Mouse (Mus musculus): ENCODE data around the gene Tmem121b. TPM values are rescaled to one million over a fixed set of nuclear protein-coding genes. Genes with fewer than 3 reads are reported as not detected.
A peak's percentile ranks its signal among the peaks of the same experiment; 100 is the strongest.

Tmem121b gene
- total and polyA plus RNA-seq, 3 experiments = not detected

DNA sequence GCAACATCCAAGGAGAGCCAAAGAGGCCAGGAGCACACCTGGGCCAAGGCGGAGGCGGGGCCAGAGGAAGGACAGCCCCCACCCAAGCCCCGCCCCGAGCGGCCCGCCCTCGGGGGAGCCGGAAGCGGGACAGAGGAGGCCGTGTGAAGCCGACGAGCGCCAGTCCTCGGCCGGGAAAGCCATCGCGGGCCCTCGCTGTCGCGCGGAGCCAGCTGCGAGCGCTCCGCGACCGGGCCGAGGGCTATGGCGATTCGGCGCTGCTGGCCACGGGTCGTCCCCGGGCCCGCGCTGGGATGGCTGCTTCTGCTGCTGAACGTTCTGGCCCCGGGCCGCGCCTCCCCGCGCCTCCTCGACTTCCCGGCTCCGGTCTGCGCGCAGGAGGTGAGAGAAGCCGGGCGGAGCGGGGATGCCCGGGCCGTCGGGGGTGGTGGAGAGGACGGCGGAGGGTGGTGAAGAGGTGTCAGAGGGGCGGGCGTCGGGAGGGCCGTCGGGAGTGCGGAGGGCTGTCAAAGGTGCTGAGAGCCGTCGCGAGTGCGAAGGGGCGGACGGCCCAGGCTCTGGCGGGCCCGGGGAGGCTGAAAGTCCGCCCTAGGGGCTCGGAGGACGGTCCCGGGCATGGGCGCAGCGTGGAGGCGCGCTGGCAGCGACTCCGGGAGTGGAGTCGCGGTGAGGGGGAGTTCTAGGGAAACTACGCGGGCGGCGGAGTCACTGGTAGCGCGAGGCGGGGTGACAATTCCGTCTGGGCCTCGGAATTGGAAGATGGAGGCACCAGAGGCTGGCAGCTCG is 30.3 kb downstream of the Tmem121b start, which contains the start of gene Il17ra (continued):
- TF ChIP-seq UBTF (IDR thresholded peaks at IDR 0.05; ENCODE audit: low read depth, low read length) = peak; percentile 97; the same call in 1 of the 2 replicates
- no peak for TF ChIP-seq SMC3 (IDR thresholded peaks at IDR 0.05; ENCODE audit: low read depth, low read length)
- TF ChIP-seq PAX5 (IDR thresholded peaks at IDR 0.05; ENCODE audit: low read length) = no peak
- TF ChIP-seq ZKSCAN1 (IDR thresholded peaks at IDR 0.05; ENCODE audit: borderline replicate concordance, low read depth, low read length) = no peak
- TF ChIP-seq BHLHE40 (IDR thresholded peaks at IDR 0.05; ENCODE audit: low read depth, low read length) = no peak
- TF ChIP-seq JUN (IDR thresholded peaks at IDR 0.05; ENCODE audit: insufficient read depth, low read depth, low read length) = no peak
- no peak for TF ChIP-seq CHD1 (IDR thresholded peaks at IDR 0.05; ENCODE audit: low read depth, low read length)

DNA sequence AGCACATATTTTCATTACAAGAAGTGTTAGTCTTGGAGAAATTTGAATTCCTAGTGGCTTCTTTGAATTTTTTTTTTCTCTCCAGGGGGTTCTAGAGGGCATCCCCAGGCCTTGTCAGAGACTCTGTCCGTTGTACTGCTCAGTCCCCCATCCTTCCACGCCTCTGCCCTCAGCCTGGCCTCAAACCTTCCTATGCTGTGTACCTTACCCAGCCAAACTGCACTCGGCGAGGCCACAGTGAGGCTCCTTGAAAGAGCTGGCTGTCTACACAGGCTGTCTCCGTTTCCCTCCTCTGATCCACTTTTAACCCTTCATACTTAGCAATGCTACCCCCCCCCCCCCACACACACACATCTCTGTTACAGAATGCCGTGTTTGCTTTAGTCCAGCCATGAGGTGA is 31.4 kb downstream of the Tmem121b start:
- Histone ChIP-seq H3K27ac (ENCODE audit: insufficient read depth, low read depth) (no peak overlapping the region), H3K27me3 (replicated peaks) (no peaks in the 10 kb centered on the region), H3K36me3 (replicated peaks in 1 of 2; ENCODE audit: control insufficient read depth in 1 of 2, insufficient read depth in 1 of 2, low read length in 1 of 2) (peaks cover 2 to 3% of the 10 kb centered on the region in 2 experiments), H3K79me2 (replicated peaks; ENCODE audit: control insufficient read depth, extremely low read depth, insufficient read depth, poor library complexity, severe bottlenecking) (peaks cover 36% of the 10 kb centered on the region), H3K4me3 (replicated peaks in 1 of 3; ENCODE audit: low read depth in 2 of 3, low read length in 2 of 3, poor library complexity in 1 of 3) (no peak overlapping the region), H3K4me1 (ENCODE audit: control insufficient read depth in 1 of 2, insufficient read depth in 2 of 2) (peaks cover 15 to 35% of the 10 kb centered on the region in 2 experiments), H3K9me3 (replicated peaks; ENCODE audit: low read length) (no peaks in the 10 kb centered on the region), H3K4me2 (ENCODE audit: insufficient read depth, low read depth, poor library complexity, severe bottlenecking) (no peak overlapping the region), H3K9ac (ENCODE audit: insufficient read depth, low read depth) (no peak overlapping the region)
- no peak for DNase-seq (ENCODE audit: extremely low read depth)
- dilution Hi-C loops (cut with MboI; ENCODE audit: extremely low pct_ligation_motif_present, extremely low pct_unique_long_range_greater_than_20kb, low sequenced_read_pairs) = no loop called here
- TF ChIP-seq ZKSCAN1 (IDR thresholded peaks at IDR 0.05; ENCODE audit: borderline replicate concordance, low read depth, low read length) (no peak), IRF4 (IDR thresholded peaks at IDR 0.05; ENCODE audit: low read depth, low read length) (no peak), CTCF (conservative IDR thresholded peaks at IDR 0.05 in 1 of 2, IDR thresholded peaks at IDR 0.05 in 1 of 2; ENCODE audit: low read depth in 2 of 2, low read length in 2 of 2) (no peak), RCOR1 (conservative IDR thresholded peaks at IDR 0.05; ENCODE audit: low read depth, low read length) (no peak), MAZ (IDR thresholded peaks at IDR 0.05; ENCODE audit: low read depth, low read length) (no peak)
- in situ Hi-C loops (cut with MboI; ENCODE audit: low pct_ligation_motif_present, low pct_unique_long_range_greater_than_20kb, low sequenced_read_pairs) = no loop called here

DNA sequence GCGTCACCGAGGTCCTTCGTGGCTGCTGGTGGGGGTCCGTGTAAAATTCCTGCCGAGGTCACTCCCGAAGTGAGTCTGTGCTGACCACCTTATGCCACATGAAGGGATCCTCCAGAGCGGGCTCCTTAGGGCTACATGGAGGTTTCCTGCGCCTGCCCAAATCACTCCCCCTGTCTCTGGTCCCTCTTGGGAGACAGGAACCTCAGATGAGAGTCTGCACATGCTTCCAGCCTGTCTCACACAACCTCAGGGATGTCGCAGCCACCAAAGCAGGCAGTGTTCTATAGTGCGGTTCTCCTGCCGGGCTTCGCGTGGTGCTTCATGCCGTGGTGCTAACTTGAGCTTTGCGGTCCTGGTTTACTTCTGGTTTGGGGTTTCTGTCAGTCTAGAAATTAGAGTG is 32.4 kb downstream of the Tmem121b start:
- H3K4me2 ChIP-seq (ENCODE audit: insufficient read depth, low read depth, poor library complexity, severe bottlenecking) = no peak overlapping the region
- H3K4me3 ChIP-seq (replicated peaks in 1 of 3; ENCODE audit: low read depth in 2 of 3, low read length in 2 of 3, poor library complexity in 1 of 3) = no peak overlapping the region
- in situ Hi-C loops (cut with MboI; ENCODE audit: low pct_ligation_motif_present, low pct_unique_long_range_greater_than_20kb, low sequenced_read_pairs) = no loop called here
- H3K27me3 ChIP-seq (replicated peaks) = no peaks in the 10 kb centered on the region
- peaks cover 2 to 3% of the 10 kb centered on the region in 2 experiments for H3K36me3 ChIP-seq (replicated peaks in 1 of 2; ENCODE audit: control insufficient read depth in 1 of 2, insufficient read depth in 1 of 2, low read length in 1 of 2)
- no peak for DNase-seq (ENCODE audit: extremely low read depth)
- peaks cover 29% of the 10 kb centered on the region for H3K79me2 ChIP-seq (replicated peaks; ENCODE audit: control insufficient read depth, extremely low read depth, insufficient read depth, poor library complexity, severe bottlenecking)
- TF ChIP-seq NELFE (IDR thresholded peaks at IDR 0.05; ENCODE audit: low read depth, low read length) (no peak), ETS1 (conservative IDR thresholded peaks at IDR 0.05; ENCODE audit: low read depth, low read length) (no peak), TCF12 (IDR thresholded peaks at IDR 0.05; ENCODE audit: low read depth, low read length) (no peak)
- H3K9me3 ChIP-seq (replicated peaks; ENCODE audit: low read length) = no peaks in the 10 kb centered on the region
- dilution Hi-C loops (cut with MboI; ENCODE audit: extremely low pct_ligation_motif_present, extremely low pct_unique_long_range_greater_than_20kb, low sequenced_read_pairs) = no loop called here
- no peak overlapping the region for H3K9ac ChIP-seq (ENCODE audit: insufficient read depth, low read depth)
- peaks cover 9 to 25% of the 10 kb centered on the region in 2 experiments for H3K4me1 ChIP-seq (ENCODE audit: control insufficient read depth in 1 of 2, insufficient read depth in 2 of 2)
- H3K27ac ChIP-seq (ENCODE audit: insufficient read depth, low read depth) = no peak overlapping the region
